Mouse (Mus musculus) bone marrow, adult 2 months (tissue): ENCODE data around the gene Arhgap24.

Source experiments
- CTCF ChIP-seq: fragments of 200-500 bp; IDR thresholded peaks from 2 replicates; pipeline ENCODE4 v1.5.1; 2011; ENCODE audit warnings: low read length, control low read depth; ENCODE audit not compliant: control insufficient read depth, insufficient read depth
- POLR2A ChIP-seq: fragments of 200-500 bp; IDR thresholded peaks from 2 replicates; pipeline ENCODE4 v1.6.1; 2011; ENCODE audit warnings: low read depth, mild to moderate bottlenecking, control low read depth, low read length, borderline replicate concordance; ENCODE audit not compliant: control insufficient read depth

GRCm38 (mm10) chr5:102904066-102904465 is 422.9 kb downstream of the Arhgap24 start:
- TF ChIP-seq CTCF (no peak), POLR2A (no peak)
